Mouse (Mus musculus) MEL (cell line): ENCODE results near the gene Pde3a.

Experiments used
- CTCF ChIP-seq, 3 experiments: IDR thresholded peaks in 2 of 3; conservative IDR thresholded peaks in 1 of 3; 2 replicates each; pipeline ENCODE4 v1.5.1; 2011 to 2012; ENCODE audit warnings: low read length in 3 of 3, low read depth in 2 of 3, mild to moderate bottlenecking in 2 of 3, improper control_type of control experiment in 1 of 3, inconsistent platforms in 1 of 3, mixed read lengths in 1 of 3, moderate library complexity in 1 of 3; ENCODE audit not compliant: control insufficient read depth in 1 of 3, insufficient read depth in 1 of 3, poor library complexity in 1 of 3, severe bottlenecking in 1 of 3
- MAX ChIP-seq: IDR thresholded peaks from 2 replicates; pipeline ENCODE4 v1.6.1; 2011; ENCODE audit warnings: low read length, improper control_type of control experiment
- ZNF384 ChIP-seq: IDR thresholded peaks from 2 replicates; pipeline ENCODE4 v1.6.1; 2012; ENCODE audit warnings: low read depth, mild to moderate bottlenecking, inconsistent platforms, low read length, improper control_type of control experiment

GRCm38 (mm10) chr6:141381881-141382370 is 132.9 kb downstream of the Pde3a start:
- TF ChIP-seq MAX (no peak), ZNF384 (no peak), CTCF (IDR thresholded peaks at IDR 0.05 in 2 of 3, conservative IDR thresholded peaks at IDR 0.05 in 1 of 3; ENCODE audit: control insufficient read depth in 1 of 3, insufficient read depth in 1 of 3, low read depth in 2 of 3, low read length in 3 of 3, poor library complexity in 1 of 3, severe bottlenecking in 1 of 3) (no peak)
